Mouse (Mus musculus) c-Kit-positive CD71-positive TER-119-negative erythroid progenitor cells, embryonic 14.5 days (primary cell): ENCODE data around the gene Gm34653.
"Not testable (repeated sequence)": the region's sequence is repeated elsewhere in the genome, so short reads cannot be mapped to it uniquely, and the experiment has no call there.

Experiments
- DNase-seq: peaks from one replicate; pipeline ENCODE4 v3.0.0-alpha.2; 2013; ENCODE audit warnings: low read depth

Gm34653 gene

GRCm38 (mm10) chr2:34818492-34818891, 14.3 kb upstream of the Gm34653 start:
- DNase-seq, result no peak

- DNase-seq, result peak; percentile 83
Measured at GRCm38 (mm10) chr2:34825827-34826459, 6.9 kb upstream of the Gm34653 start, which contains the start of gene Fbxw2. TSS of gene Fbxw2 (minus strand) at chr2:34826311.

- DNase-seq, result no peak
Measured at GRCm38 (mm10) chr2:34826460-34827231, 6.2 kb upstream of the Gm34653 start.

GRCm38 (mm10) chr2:34827591-34827990, 5.2 kb upstream of the Gm34653 start:
- DNase-seq, result no peak

GRCm38 (mm10) chr2:34828026-34828425, 4.8 kb upstream of the Gm34653 start:
- no peak for DNase-seq

- not testable (repeated sequence) for DNase-seq
Measured at GRCm38 (mm10) chr2:34830066-34830465, 2.7 kb upstream of the Gm34653 start.

GRCm38 (mm10) chr2:34833624-34834023, 817 bp downstream of the Gm34653 start:
- no peak for DNase-seq

GRCm38 (mm10) chr2:34835669-34836068, 2.9 kb downstream of the Gm34653 start:
- DNase-seq, result no peak

GRCm38 (mm10) chr2:34840143-34840542, 7.3 kb downstream of the Gm34653 start:
- DNase-seq, result not testable (repeated sequence)

GRCm38 (mm10) chr2:34841706-34842105, 8.9 kb downstream of the Gm34653 start:
- no peak for DNase-seq

- no peak for DNase-seq
Measured at GRCm38 (mm10) chr2:34843211-34843939, 10.6 kb downstream of the Gm34653 start.

- no peak for DNase-seq
Measured at GRCm38 (mm10) chr2:34847702-34848101, 14.9 kb downstream of the Gm34653 start.

GRCm38 (mm10) chr2:34855265-34855664, 22.5 kb downstream of the Gm34653 start:
- DNase-seq, result no peak

GRCm38 (mm10) chr2:34857728-34858127, 24.9 kb downstream of the Gm34653 start:
- peak; percentile 40 for DNase-seq

- DNase-seq, result peak; percentile 75
Measured at GRCm38 (mm10) chr2:34869680-34870079, 36.9 kb downstream of the Gm34653 start.

GRCm38 (mm10) chr2:34870520-34871474, 38.0 kb downstream of the Gm34653 start:
- DNase-seq, result peak; percentile 100

- DNase-seq, result no peak
Measured at GRCm38 (mm10) chr2:34874271-34874670, 41.5 kb downstream of the Gm34653 start, which contains the start of gene Cutal. TSS of gene Cutal (plus strand) at chr2:34874396.

- no peak for DNase-seq
Measured at GRCm38 (mm10) chr2:34874816-34875345, 42.1 kb downstream of the Gm34653 start, which contains the start of gene Psmd5. TSS of gene Psmd5 (minus strand) at chr2:34874968.

GRCm38 (mm10) chr2:34880054-34880453, 47.2 kb downstream of the Gm34653 start:
- DNase-seq, result no peak

- DNase-seq, result no peak
Measured at GRCm38 (mm10) chr2:34882757-34883156, 50.0 kb downstream of the Gm34653 start.

GRCm38 (mm10) chr2:34883190-34883589, 50.4 kb downstream of the Gm34653 start:
- no peak for DNase-seq
